Comparison of ENCODE assay signal across 9 mouse cellular contexts in the genomic region with DNA sequence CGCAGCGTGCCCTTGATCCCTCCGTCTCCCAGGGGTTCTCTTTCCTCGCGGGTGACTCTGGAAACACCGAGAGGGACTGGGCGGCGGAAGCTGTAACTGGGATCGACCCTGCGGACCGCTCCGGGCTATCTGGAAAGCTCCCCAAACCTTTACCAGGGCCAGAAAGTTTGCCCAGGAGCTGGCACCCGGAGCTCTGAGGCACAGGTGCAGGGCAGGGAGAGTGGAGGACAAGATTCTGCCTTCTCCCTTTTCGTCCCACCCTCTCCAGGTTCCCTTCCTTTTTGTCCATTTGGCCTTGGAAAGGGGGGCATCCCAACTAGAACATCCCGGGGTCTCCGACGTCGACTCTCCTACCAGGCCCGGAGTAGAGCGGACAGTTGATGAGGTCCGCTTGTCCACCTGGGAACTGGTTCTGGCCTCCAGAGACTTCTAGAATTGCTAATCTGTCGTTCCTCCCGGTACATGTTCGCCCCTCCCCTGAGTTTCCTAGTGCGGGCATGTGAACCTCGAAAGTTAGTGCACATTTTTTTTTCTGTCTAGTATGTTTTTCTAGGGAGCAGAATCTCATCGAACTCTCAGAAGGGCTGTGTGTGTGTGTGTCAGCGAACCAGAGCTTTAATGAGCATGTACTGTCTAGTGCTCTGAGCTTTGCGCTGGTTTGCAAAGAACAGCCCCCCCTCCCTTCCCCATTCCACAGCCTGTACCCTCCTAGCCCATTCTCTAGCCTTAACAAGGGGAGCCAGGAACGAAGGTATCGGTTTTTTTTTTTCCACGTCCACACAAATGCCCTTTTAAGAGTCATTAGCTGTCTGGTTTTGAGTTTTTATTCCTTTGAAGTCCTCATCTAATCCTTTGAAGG. TPM values are rescaled to one million over a fixed set of nuclear protein-coding genes. Genes with fewer than 3 reads are reported as not detected.
DNase-seq lines count a peak whose midpoint lies in the region; ATAC-seq and TF ChIP-seq lines count a peak whose summit lies in the region.
"Had no signal": no experiment of that assay in that cellular context is flagged by ENCODE, and none has a peak within 500 bp of the region (broad histone marks: within the 10 kb centered on the region; RNA-seq: fewer than 3 reads in every experiment).

No protein-coding gene starts in this region.

- TF ChIP-seq CTCF in cerebellum, adult 2 months (IDR thresholded peaks at IDR 0.05; ENCODE audit: borderline replicate concordance, insufficient read depth, low read depth, low read length), result no peak
- no peak for TF ChIP-seq CTCF in cortical plate, adult 2 months (IDR thresholded peaks at IDR 0.05; ENCODE audit: extremely low read depth, insufficient read depth, low read length)

- no peaks in the 10 kb centered on the region for H3K9me3 ChIP-seq in heart, embryonic 14.5 days (ENCODE audit: control insufficient read depth, low read length)
- H3K9me3 ChIP-seq in limb, embryonic 14.5 days (ENCODE audit: control insufficient read depth, low read length), result no peaks in the 10 kb centered on the region
- no peaks in the 10 kb centered on the region for H3K9me3 ChIP-seq in neural tube, embryonic 13.5 days

- H3K4me1 ChIP-seq in cerebellum, adult 2 months (ENCODE audit: control insufficient read depth, insufficient read depth, low read length), result no peaks in the 10 kb centered on the region
- no peaks in the 10 kb centered on the region; the same call in 1 of the 2 replicates for H3K4me1 ChIP-seq in cortical plate, adult 2 months (ENCODE audit: control insufficient read depth, insufficient read depth, low read length)
- peaks cover 0 to 7% of the 10 kb centered on the region in 2 experiments; a peak in 1 of 4 replicates for H3K4me1 ChIP-seq in heart, embryonic 14.5 days (ENCODE audit: control insufficient read depth in 2 of 2, insufficient read depth in 2 of 2, low read length in 2 of 2)
- H3K4me1 ChIP-seq in limb, embryonic 14.5 days (ENCODE audit: control insufficient read depth, insufficient read depth, low read length), result peaks cover 11% of the 10 kb centered on the region
- H3K4me1 ChIP-seq in neural tube, embryonic 13.5 days (replicated peaks), result peaks cover 30% of the 10 kb centered on the region

- peak overlapping the region; percentile 57 for H3K4me3 ChIP-seq in cerebellum, adult 2 months (replicated peaks; ENCODE audit: insufficient read depth, low read depth, low read length)
- H3K4me3 ChIP-seq in cortical plate, adult 2 months (ENCODE audit: insufficient read depth, low read length), result peak overlapping the region; percentile 53
- peak overlapping the region; percentile 53 to 84 for H3K4me3 ChIP-seq in heart, embryonic 14.5 days (ENCODE audit: control insufficient read depth in 1 of 2, insufficient read depth in 1 of 2, low read depth in 1 of 2, low read length in 2 of 2)
- peak overlapping the region; percentile 76 for H3K4me3 ChIP-seq in limb, embryonic 14.5 days (replicated peaks; ENCODE audit: low read length)
- H3K4me3 ChIP-seq in neural tube, embryonic 13.5 days, result peak overlapping the region; percentile 76

- TF ChIP-seq POLR2A in cerebellum, adult 2 months (IDR thresholded peaks at IDR 0.05; ENCODE audit: borderline replicate concordance, insufficient read depth, low read length), result no peak
- TF ChIP-seq POLR2A in cortical plate, adult 2 months (IDR thresholded peaks at IDR 0.05; ENCODE audit: extremely low read depth, insufficient read depth, low read length), result no peak
- TF ChIP-seq POLR2A in limb, embryonic 14.5 days (IDR thresholded peaks at IDR 0.05; ENCODE audit: borderline replicate concordance, extremely low read depth, insufficient read depth, insufficient read length), result no peak

- 11% methylated on average over 32 of the region's 32 CpGs for WGBS in cerebellum, adult 2 months
- WGBS in heart, embryonic 14.5 days, result 1% methylated on average over 30 of the region's 32 CpGs
- WGBS in limb, embryonic 14.5 days, result 3% methylated on average over 22 of the region's 32 CpGs
- 2% methylated on average over 32 of the region's 32 CpGs for WGBS in neural tube, embryonic 13.5 days

- ATAC-seq in heart, embryonic 14.5 days (ENCODE audit: insufficient number of reproducible peaks, insufficient read depth, low FRiP score, low read depth), result 0 out of 2 replicates have a peak, but pooled peaks have one; percentile 12
- ATAC-seq in limb, embryonic 14.5 days (ENCODE audit: low FRiP score, low read depth), result no peak; the same call in 1 of the 2 replicates
- peak; percentile 54 for ATAC-seq in neural tube, embryonic 13.5 days (ENCODE audit: low read depth)
- ATAC-seq in frontal cortex, adult (ENCODE audit: low TSS enrichment), result no peak

- peak overlapping the region; percentile 80 for H3K9ac ChIP-seq in heart, embryonic 14.5 days (ENCODE audit: low read length)
- H3K9ac ChIP-seq in limb, embryonic 14.5 days (ENCODE audit: low read depth, low read length, severe bottlenecking), result peak overlapping the region; percentile 64
- H3K9ac ChIP-seq in neural tube, embryonic 13.5 days, result peak overlapping the region; percentile 95

- H3K27ac ChIP-seq in cerebellum, adult 2 months (ENCODE audit: insufficient read depth, low read length), result no peak overlapping the region
- H3K27ac ChIP-seq in cortical plate, adult 2 months (ENCODE audit: insufficient read depth, low read length), result peak overlapping the region; percentile 70
- peak overlapping the region in 1 of 2 experiments; percentile 75; a peak in 1 of 4 replicates for H3K27ac ChIP-seq in heart, embryonic 14.5 days (replicated peaks in 1 of 2; ENCODE audit: control insufficient read depth in 1 of 2, insufficient read depth in 1 of 2, low read depth in 2 of 2, low read length in 2 of 2)
- H3K27ac ChIP-seq in limb, embryonic 14.5 days (replicated peaks; ENCODE audit: low read depth, low read length), result no peak overlapping the region
- H3K27ac ChIP-seq in neural tube, embryonic 13.5 days (replicated peaks), result peak overlapping the region; percentile 97

- H3K27me3 ChIP-seq in cerebellum, adult 2 months (ENCODE audit: control insufficient read depth, insufficient read depth, low read length), result peaks cover 2% of the 10 kb centered on the region; the same call in 1 of the 2 replicates
- H3K27me3 ChIP-seq in heart, embryonic 14.5 days (ENCODE audit: control insufficient read depth, insufficient read depth, low read length), result peaks cover 43% of the 10 kb centered on the region
- peaks cover 15% of the 10 kb centered on the region; the same call in 1 of the 2 replicates for H3K27me3 ChIP-seq in limb, embryonic 14.5 days (ENCODE audit: control insufficient read depth, insufficient read depth, low read length)
- H3K27me3 ChIP-seq in neural tube, embryonic 13.5 days, result peaks cover 35% of the 10 kb centered on the region

- H3K4me2 ChIP-seq in heart, embryonic 14.5 days (ENCODE audit: low read length), result peak overlapping the region; percentile 98
- H3K4me2 ChIP-seq in limb, embryonic 14.5 days (replicated peaks; ENCODE audit: low read depth, low read length, severe bottlenecking), result peak overlapping the region; percentile 98
- peak overlapping the region; percentile 75 for H3K4me2 ChIP-seq in neural tube, embryonic 13.5 days

- DNase-seq in cerebellum, adult 2 months, result peak in 1 of 2 experiments; percentile 23
- DNase-seq in cerebellum, postnatal 4 days (ENCODE audit: low spot score in 2 of 2), result no peak
- no peak for DNase-seq in limb, embryonic 14.5 days (ENCODE audit: low spot score)
- no peak for DNase-seq in thymus, adult 18-20 months

- H3K36me3 ChIP-seq in heart, embryonic 14.5 days (ENCODE audit: control insufficient read depth, insufficient read depth, low read length), result peaks cover 8% of the 10 kb centered on the region; the same call in 1 of the 2 replicates
- H3K36me3 ChIP-seq in limb, embryonic 14.5 days (ENCODE audit: control insufficient read depth, insufficient read depth, low read length), result no peaks in the 10 kb centered on the region
- H3K36me3 ChIP-seq in neural tube, embryonic 13.5 days, result peaks cover 8% of the 10 kb centered on the region; the same call in 1 of the 2 replicates

RNA-seq across cellular contexts. Expression of gene Lmo2, which starts 13.2 kb away (rescaled TPM):
- 26.0 and 29.2 TPM in 2 replicates for polyA plus RNA-seq in cerebellum, adult 2 months (2012; rRNA removed)
- 22.7 and 29.2 TPM in 2 replicates for polyA plus RNA-seq in cortical plate, adult 2 months (2012; rRNA removed)
- 21.9 and 23.7 TPM in 2 replicates for polyA plus RNA-seq in heart, embryonic 14.5 days (2014; fragmentation: Nextera tagmentation; extraction: Ambion mirVana)
- polyA plus RNA-seq in limb, embryonic 14.5 days (2012; rRNA removed), result 17.8 and 18.1 TPM in 2 replicates
- 17.8 and 19.4 TPM in 2 replicates for polyA plus RNA-seq in limb, embryonic 14.5 days (2014; fragmentation: Nextera tagmentation; extraction: Ambion mirVana)
- polyA plus RNA-seq in neural tube, embryonic 13.5 days (2015; fragmentation: Nextera tagmentation; extraction: Ambion mirVana), result 58.0 and 59.2 TPM in 2 replicates
- polyA plus RNA-seq: C2C12 had no signal

RNA-seq across cellular contexts. Expression of gene Fbxo3, which starts 56.5 kb away (rescaled TPM):
- polyA plus RNA-seq in cerebellum, adult 2 months (2012; rRNA removed), result 65.7 and 70.8 TPM in 2 replicates
- polyA plus RNA-seq in cortical plate, adult 2 months (2012; rRNA removed), result 55.0 and 55.4 TPM in 2 replicates
- polyA plus RNA-seq in heart, embryonic 14.5 days (2014; fragmentation: Nextera tagmentation; extraction: Ambion mirVana), result 43.5 and 44.9 TPM in 2 replicates
- polyA plus RNA-seq in limb, embryonic 14.5 days (2012; rRNA removed), result 35.9 and 40.1 TPM in 2 replicates
- polyA plus RNA-seq in limb, embryonic 14.5 days (2014; fragmentation: Nextera tagmentation; extraction: Ambion mirVana), result 47.6 and 52.0 TPM in 2 replicates
- 61.0 and 67.1 TPM in 2 replicates for polyA plus RNA-seq in neural tube, embryonic 13.5 days (2015; fragmentation: Nextera tagmentation; extraction: Ambion mirVana)

RNA-seq across cellular contexts. Expression of gene 4931422A03Rik, which starts 57.1 kb away (rescaled TPM):
- not detected in 2 replicates for polyA plus RNA-seq in cerebellum, adult 2 months (2012; rRNA removed)
- not detected in 2 replicates for polyA plus RNA-seq in cortical plate, adult 2 months (2012; rRNA removed)
- 1.9 and 2.0 TPM in 2 replicates for polyA plus RNA-seq in heart, embryonic 14.5 days (2014; fragmentation: Nextera tagmentation; extraction: Ambion mirVana)
- polyA plus RNA-seq in limb, embryonic 14.5 days (2012; rRNA removed), result not detected in 2 replicates
- 2.3 and 3.1 TPM in 2 replicates for polyA plus RNA-seq in limb, embryonic 14.5 days (2014; fragmentation: Nextera tagmentation; extraction: Ambion mirVana)
- polyA plus RNA-seq in neural tube, embryonic 13.5 days (2015; fragmentation: Nextera tagmentation; extraction: Ambion mirVana), result 1.1 and 2.4 TPM in 2 replicates

Comparison
In these comparisons a context has a peak if more than half of its experiments do, and no peak if none do; other contexts are left out.
1. H3K27ac ChIP-seq: peak in cortical plate, adult 2 months (single experiment) and neural tube, embryonic 13.5 days (single experiment); none in cerebellum, adult 2 months (single experiment) and limb, embryonic 14.5 days (single experiment).
2. ATAC-seq: peak in heart, embryonic 14.5 days (single experiment) and neural tube, embryonic 13.5 days (single experiment); none in limb, embryonic 14.5 days (single experiment) and frontal cortex, adult (single experiment).
3. Peak in every context shown above with its lines, with median percentiles within 50 percentile points of each other: H3K4me3 ChIP-seq, H3K4me2 ChIP-seq and H3K9ac ChIP-seq.